Mouse (Mus musculus) mammary gland, adult 2 months (tissue): ENCODE data around the gene 1700001P01Rik. TPM values are rescaled to one million over a fixed set of nuclear protein-coding genes. Genes with fewer than 3 reads are reported as not detected.

ENCODE experiments used
- polyA plus RNA-seq: library from polyadenylated mRNA; depleted of rRNA; stranded (reverse); fragments of >200 nt; gene quantifications from 2 replicates; pipeline ENCODE4 v1.2.3, GENCODE M21; 2012; ENCODE audit warnings: low replicate concordance; rRNA removed

Gene 1700001P01Rik
- not detected in 2 replicates for polyA plus RNA-seq

GRCm38 (mm10) chr11:97775808-97776496, at the start of gene 1700001P01Rik:
TSS of gene 1700001P01Rik (minus strand) at chr11:97775918.

GRCm38 (mm10) chr11:97798782-97799145, 23.0 kb upstream of the 1700001P01Rik start, which contains the start of gene Lasp1:
TSS of gene Lasp1 (plus strand) at chr11:97799000.

GRCm38 (mm10) chr11:97781832-97782563, 6.3 kb upstream of the 1700001P01Rik start, which contains the start of gene Rpl23:
TSS of gene Rpl23 (minus strand) at chr11:97782437.

GRCm38 (mm10) chr11:97766154-97766881, 9.4 kb downstream of the 1700001P01Rik start, which contains the start of gene Cwc25:
TSS of gene Cwc25 (minus strand) at chr11:97766556.

GRCm38 (mm10) chr11:97744063-97744717, 31.5 kb downstream of the 1700001P01Rik start, which contains the start of gene Pip4k2b:
TSS of gene Pip4k2b (minus strand) at chr11:97744704.

Other genes starting within 250 kb of the 1700001P01Rik start
- gene Srcin1, start 199.7 kb downstream of the 1700001P01Rik start, polyA plus RNA-seq = 1.1 and 1.3 TPM in 2 replicates
- gene Epop, start 146.2 kb downstream of the 1700001P01Rik start, polyA plus RNA-seq = 1.5 and 8.0 TPM in 2 replicates
- 51.8 and 137 TPM in 2 replicates for gene Mllt6, start 112.5 kb downstream of the 1700001P01Rik start, polyA plus RNA-seq
- gene Cisd3, start 90.1 kb downstream of the 1700001P01Rik start, polyA plus RNA-seq = 93.5 and 125 TPM in 2 replicates
- 46.3 and 90.5 TPM in 2 replicates for gene Pcgf2, start 75.4 kb downstream of the 1700001P01Rik start, polyA plus RNA-seq
- gene Psmb3, start 72.5 kb downstream of the 1700001P01Rik start, polyA plus RNA-seq = 295 and 441 TPM in 2 replicates
- 20.5 and 27.5 TPM in 2 replicates for gene Pip4k2b, start 31.2 kb downstream of the 1700001P01Rik start, polyA plus RNA-seq
- gene Cwc25, start 9.4 kb downstream of the 1700001P01Rik start, polyA plus RNA-seq = 7.0 and 10.5 TPM in 2 replicates
- gene Rpl23, start 6.5 kb upstream of the 1700001P01Rik start, polyA plus RNA-seq = 79.9 and 107 TPM in 2 replicates
- 143 and 183 TPM in 2 replicates for gene Lasp1, start 23.1 kb upstream of the 1700001P01Rik start, polyA plus RNA-seq
- gene B230217C12Rik, start 64.9 kb upstream of the 1700001P01Rik start, polyA plus RNA-seq = 2.9 and 3.3 TPM in 2 replicates
- gene Fbxo47, start 108.2 kb upstream of the 1700001P01Rik start, polyA plus RNA-seq = 0.19 and 1.0 TPM in 2 replicates
- 5.7 TPM in 2 replicates for gene Plxdc1, start 210.5 kb upstream of the 1700001P01Rik start, polyA plus RNA-seq
- 11.4 and 12.9 TPM in 2 replicates for gene Arl5c, start 220.3 kb upstream of the 1700001P01Rik start, polyA plus RNA-seq
- gene Cacnb1, start 247.1 kb upstream of the 1700001P01Rik start, polyA plus RNA-seq = 17.6 and 54.6 TPM in 2 replicates